Mouse (Mus musculus): ENCODE data around the gene Amigo2. TPM values are rescaled to one million over a fixed set of nuclear protein-coding genes. Genes with fewer than 3 reads are reported as not detected.

Amigo2 gene
- polyA plus RNA-seq (2014; fragmentation: Nextera tagmentation; extraction: Ambion mirVana): 3.4 and 4.3 TPM in 2 replicates

- Histone ChIP-seq H3K4me2 (ENCODE audit: low read depth, low read length, severe bottlenecking) (peak within 1 kb of the TSS; percentile 90), H3K4me1 (replicated peaks; ENCODE audit: control insufficient read depth, insufficient read depth, low read length) (no peaks in the 10 kb centered on the region), H3K27me3 (ENCODE audit: control insufficient read depth, insufficient read depth, low read length) (peaks cover 3% of the 10 kb centered on the region; the same call in 1 of the 2 replicates), H3K9me3 (ENCODE audit: control insufficient read depth, low read length) (no peaks in the 10 kb centered on the region), H3K27ac (ENCODE audit: low read depth, low read length) (no peak within 1 kb of the TSS), H3K4me3 (ENCODE audit: low read depth, low read length) (peak within 1 kb of the TSS; percentile 75), H3K36me3 (ENCODE audit: control insufficient read depth, insufficient read depth, low read length) (no peaks in the 10 kb centered on the region), H3K9ac (ENCODE audit: low read length) (peak within 1 kb of the TSS; percentile 88)
- DNase-seq (ENCODE audit: low spot score): peak; percentile 80
- ATAC-seq (replicated peaks; ENCODE audit: low FRiP score): peak; percentile 94
- under 1% methylated on average over 85 of the region's 125 CpGs for WGBS
Measured at GRCm38 (mm10) chr15:97246911-97247790, at the start of gene Amigo2, which contains the start of gene Pced1b. Amigo2 (minus strand) TSS chr15:97247287. Pced1b (plus strand) TSS chr15:97247107.

GRCm38 (mm10) chr15:97291291-97292050 is 44.4 kb upstream of the Amigo2 start:
- Histone ChIP-seq H3K27me3 (ENCODE audit: control insufficient read depth, insufficient read depth, low read length) (no peaks in the 10 kb centered on the region), H3K4me2 (ENCODE audit: low read depth, low read length, severe bottlenecking) (no peak overlapping the region), H3K4me1 (replicated peaks; ENCODE audit: control insufficient read depth, insufficient read depth, low read length) (no peaks in the 10 kb centered on the region), H3K9ac (ENCODE audit: low read length) (no peak overlapping the region), H3K4me3 (ENCODE audit: low read depth, low read length) (no peak overlapping the region), H3K27ac (ENCODE audit: low read depth, low read length) (no peak overlapping the region), H3K9me3 (ENCODE audit: control insufficient read depth, low read length) (no peaks in the 10 kb centered on the region), H3K36me3 (ENCODE audit: control insufficient read depth, insufficient read depth, low read length) (no peaks in the 10 kb centered on the region)
- 88% methylated on average over 21 of the region's 21 CpGs for WGBS
- DNase-seq (ENCODE audit: low spot score) (no peak), ATAC-seq (replicated peaks; ENCODE audit: low FRiP score) (no peak)

- DNase-seq (ENCODE audit: low spot score) (no peak), ATAC-seq (replicated peaks; ENCODE audit: low FRiP score) (no peak)
- no peaks in the 10 kb centered on the region for H3K4me1 ChIP-seq (replicated peaks; ENCODE audit: control insufficient read depth, insufficient read depth, low read length)
Measured at GRCm38 (mm10) chr15:97290351-97290750, 43.3 kb upstream of the Amigo2 start.

GRCm38 (mm10) chr15:97289176-97289575 is 42.1 kb upstream of the Amigo2 start:
- ATAC-seq (replicated peaks; ENCODE audit: low FRiP score): no peak
- H3K36me3 ChIP-seq (ENCODE audit: control insufficient read depth, insufficient read depth, low read length): no peaks in the 10 kb centered on the region
- H3K9ac ChIP-seq (ENCODE audit: low read length): no peak overlapping the region
- no peak overlapping the region for H3K27ac ChIP-seq (ENCODE audit: low read depth, low read length)
- H3K4me3 ChIP-seq (ENCODE audit: low read depth, low read length): no peak overlapping the region
- 94% methylated on average over 4 of the region's 4 CpGs for WGBS
- DNase-seq (ENCODE audit: low spot score): no peak
- H3K4me2 ChIP-seq (ENCODE audit: low read depth, low read length, severe bottlenecking): no peak overlapping the region
- no peaks in the 10 kb centered on the region for H3K4me1 ChIP-seq (replicated peaks; ENCODE audit: control insufficient read depth, insufficient read depth, low read length)
- H3K9me3 ChIP-seq (ENCODE audit: control insufficient read depth, low read length): no peaks in the 10 kb centered on the region
- H3K27me3 ChIP-seq (ENCODE audit: control insufficient read depth, insufficient read depth, low read length): no peaks in the 10 kb centered on the region

More at GRCm38 (mm10) chr15:97290351-97290750, 43.3 kb upstream of the Amigo2 start:
- H3K4me3 ChIP-seq (ENCODE audit: low read depth, low read length): no peak overlapping the region
- H3K36me3 ChIP-seq (ENCODE audit: control insufficient read depth, insufficient read depth, low read length): no peaks in the 10 kb centered on the region
- H3K9me3 ChIP-seq (ENCODE audit: control insufficient read depth, low read length): no peaks in the 10 kb centered on the region
- H3K27me3 ChIP-seq (ENCODE audit: control insufficient read depth, insufficient read depth, low read length): no peaks in the 10 kb centered on the region
- no peak overlapping the region for H3K27ac ChIP-seq (ENCODE audit: low read depth, low read length)
- WGBS: 96% methylated on average over 6 of the region's 6 CpGs
- no peak overlapping the region for H3K4me2 ChIP-seq (ENCODE audit: low read depth, low read length, severe bottlenecking)
- no peak overlapping the region for H3K9ac ChIP-seq (ENCODE audit: low read length)

GRCm38 (mm10) chr15:97288690-97289089 is 41.6 kb upstream of the Amigo2 start:
- ATAC-seq (replicated peaks; ENCODE audit: low FRiP score): no peak
- no peaks in the 10 kb centered on the region for H3K36me3 ChIP-seq (ENCODE audit: control insufficient read depth, insufficient read depth, low read length)
- WGBS: 83% methylated on average over 13 of the region's 13 CpGs
- DNase-seq (ENCODE audit: low spot score): no peak
- no peak overlapping the region for H3K27ac ChIP-seq (ENCODE audit: low read depth, low read length)
- no peak overlapping the region for H3K4me3 ChIP-seq (ENCODE audit: low read depth, low read length)
- H3K27me3 ChIP-seq (ENCODE audit: control insufficient read depth, insufficient read depth, low read length): no peaks in the 10 kb centered on the region
- H3K9ac ChIP-seq (ENCODE audit: low read length): no peak overlapping the region
- H3K4me2 ChIP-seq (ENCODE audit: low read depth, low read length, severe bottlenecking): no peak overlapping the region
- H3K4me1 ChIP-seq (replicated peaks; ENCODE audit: control insufficient read depth, insufficient read depth, low read length): no peaks in the 10 kb centered on the region
- H3K9me3 ChIP-seq (ENCODE audit: control insufficient read depth, low read length): no peaks in the 10 kb centered on the region

GRCm38 (mm10) chr15:97287436-97288143 is 40.5 kb upstream of the Amigo2 start:
- 85% methylated on average over 5 of the region's 5 CpGs for WGBS
- H3K27ac ChIP-seq (ENCODE audit: low read depth, low read length): no peak overlapping the region
- no peak for ATAC-seq (replicated peaks; ENCODE audit: low FRiP score)

GRCm38 (mm10) chr15:97286731-97287130 is 39.6 kb upstream of the Amigo2 start:
- Histone ChIP-seq H3K4me2 (ENCODE audit: low read depth, low read length, severe bottlenecking) (no peak overlapping the region), H3K27ac (ENCODE audit: low read depth, low read length) (no peak overlapping the region), H3K4me1 (replicated peaks; ENCODE audit: control insufficient read depth, insufficient read depth, low read length) (no peaks in the 10 kb centered on the region), H3K27me3 (ENCODE audit: control insufficient read depth, insufficient read depth, low read length) (no peaks in the 10 kb centered on the region), H3K9ac (ENCODE audit: low read length) (no peak overlapping the region), H3K4me3 (ENCODE audit: low read depth, low read length) (no peak overlapping the region), H3K36me3 (ENCODE audit: control insufficient read depth, insufficient read depth, low read length) (no peaks in the 10 kb centered on the region), H3K9me3 (ENCODE audit: control insufficient read depth, low read length) (no peaks in the 10 kb centered on the region)
- WGBS: 86% methylated on average over 10 of the region's 10 CpGs
- no peak for ATAC-seq (replicated peaks; ENCODE audit: low FRiP score)
- DNase-seq (ENCODE audit: low spot score): no peak

More at GRCm38 (mm10) chr15:97287436-97288143, 40.5 kb upstream of the Amigo2 start:
- H3K36me3 ChIP-seq (ENCODE audit: control insufficient read depth, insufficient read depth, low read length): no peaks in the 10 kb centered on the region
- no peaks in the 10 kb centered on the region for H3K4me1 ChIP-seq (replicated peaks; ENCODE audit: control insufficient read depth, insufficient read depth, low read length)
- H3K27me3 ChIP-seq (ENCODE audit: control insufficient read depth, insufficient read depth, low read length): no peaks in the 10 kb centered on the region
- no peak overlapping the region for H3K4me3 ChIP-seq (ENCODE audit: low read depth, low read length)
- no peak overlapping the region for H3K4me2 ChIP-seq (ENCODE audit: low read depth, low read length, severe bottlenecking)
- no peak for DNase-seq (ENCODE audit: low spot score)
- H3K9ac ChIP-seq (ENCODE audit: low read length): no peak overlapping the region
- H3K9me3 ChIP-seq (ENCODE audit: control insufficient read depth, low read length): no peaks in the 10 kb centered on the region

GRCm38 (mm10) chr15:97285665-97286212 is 38.7 kb upstream of the Amigo2 start:
- no peak overlapping the region for H3K27ac ChIP-seq (ENCODE audit: low read depth, low read length)
- ATAC-seq (replicated peaks; ENCODE audit: low FRiP score): no peak
- no peak overlapping the region for H3K4me2 ChIP-seq (ENCODE audit: low read depth, low read length, severe bottlenecking)
- no peaks in the 10 kb centered on the region for H3K9me3 ChIP-seq (ENCODE audit: control insufficient read depth, low read length)
- H3K27me3 ChIP-seq (ENCODE audit: control insufficient read depth, insufficient read depth, low read length): no peaks in the 10 kb centered on the region
- WGBS: 92% methylated on average over 10 of the region's 10 CpGs
- H3K36me3 ChIP-seq (ENCODE audit: control insufficient read depth, insufficient read depth, low read length): no peaks in the 10 kb centered on the region
- DNase-seq (ENCODE audit: low spot score): no peak
- H3K4me1 ChIP-seq (replicated peaks; ENCODE audit: control insufficient read depth, insufficient read depth, low read length): no peaks in the 10 kb centered on the region
- H3K9ac ChIP-seq (ENCODE audit: low read length): no peak overlapping the region
- no peak overlapping the region for H3K4me3 ChIP-seq (ENCODE audit: low read depth, low read length)

Measured in forebrain, embryonic 11.5 days (tissue).